Mouse (Mus musculus): Measurements from ENCODE around the gene Atp5g2. TPM values are rescaled to one million over a fixed set of nuclear protein-coding genes. Genes with fewer than 3 reads are reported as not detected.

Gene Atp5g2
- total RNA-seq, 4 experiments from 2014 or later = 21.1 to 79.9 (median 33.0) TPM

Small RNA genes lying within 50 kb of the gene (microRNA-seq; reads per million reads assigned to microRNA genes)
- not detected for gene Mir688

Other genes starting within 250 kb of the Atp5g2 start
- gene Amhr2, start 227.0 kb downstream of the Atp5g2 start, total RNA-seq (2022) = under 1 TPM; 0.19 to 1.00 (median 0.63) TPM
- 10 to 100 TPM; 18.7 to 25.3 (median 22.0) TPM for gene Prr13, start 213.3 kb downstream of the Atp5g2 start, total RNA-seq (2022)
- gene Pcbp2, start 201.8 kb downstream of the Atp5g2 start, total RNA-seq (2022) = 100 to 1,000 TPM; 452 to 509 (median 465) TPM
- gene Gm10337, start 168.6 kb downstream of the Atp5g2 start, total RNA-seq (2022) = not detected
- 1 to 10 TPM; 1.7 to 2.8 (median 2.3) TPM for gene Map3k12, start 155.3 kb downstream of the Atp5g2 start, total RNA-seq (2022)
- gene Tarbp2, start 154.2 kb downstream of the Atp5g2 start, total RNA-seq (2022) = 10 to 100 TPM; 38.8 to 50.0 (median 44.7) TPM
- gene Npff, start 147.4 kb downstream of the Atp5g2 start, total RNA-seq (2022) = 1 to 10 TPM in 3 of 4 experiments, under 1 TPM in 1; 0.65 to 2.2 (median 1.9) TPM
- 1 to 10 TPM in 1 of 4 experiments, not detected in 3; 1.4 TPM for gene Gm28047, start 47.3 kb downstream of the Atp5g2 start, total RNA-seq (2022)
- 10 to 100 TPM; 46.6 to 54.0 (median 52.1) TPM for gene Atf7, start 46.9 kb downstream of the Atp5g2 start, total RNA-seq (2022)
- 100 to 1,000 TPM; 117 to 143 (median 127) TPM for gene Calcoco1, start 49.8 kb upstream of the Atp5g2 start, total RNA-seq (2022)
- not detected for gene Hoxc13, start 248.8 kb upstream of the Atp5g2 start, total RNA-seq (2022)